Mouse (Mus musculus) adrenal gland, adult (tissue): Measurements from ENCODE around the gene Sprr2d.

Experiments used
- DNase-seq, 2 experiments: peaks; one replicate each; pipeline ENCODE4 v3.0.0; 2022 to 2023; ENCODE audit warnings: low spot score in 1 of 2; ENCODE audit not compliant: inconsistent age in 2 of 2

Sprr2d gene

DNA sequence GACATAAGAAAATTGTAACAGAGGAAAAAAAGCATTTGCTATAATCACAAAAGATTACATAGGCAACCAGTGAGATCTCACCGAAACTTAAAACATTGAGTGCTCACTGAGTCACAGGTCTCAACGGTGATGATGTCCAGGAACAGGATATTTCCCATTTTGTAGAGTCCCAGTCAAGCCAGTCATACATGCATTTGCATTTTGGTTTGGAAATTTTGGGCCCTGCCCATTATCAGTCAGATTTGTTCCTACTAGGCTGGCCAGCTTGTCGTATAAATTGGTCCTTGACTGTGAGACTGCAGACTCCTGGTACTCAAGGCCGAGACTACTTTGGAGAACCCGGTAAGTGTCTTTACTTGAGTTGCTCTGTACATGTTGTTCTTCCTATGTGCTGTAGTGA is at the start of gene Sprr2d:
TSS of gene Sprr2d (plus strand) at position 301 of the 400 bp plus-strand sequence.
- DNase-seq = no peak

DNA sequence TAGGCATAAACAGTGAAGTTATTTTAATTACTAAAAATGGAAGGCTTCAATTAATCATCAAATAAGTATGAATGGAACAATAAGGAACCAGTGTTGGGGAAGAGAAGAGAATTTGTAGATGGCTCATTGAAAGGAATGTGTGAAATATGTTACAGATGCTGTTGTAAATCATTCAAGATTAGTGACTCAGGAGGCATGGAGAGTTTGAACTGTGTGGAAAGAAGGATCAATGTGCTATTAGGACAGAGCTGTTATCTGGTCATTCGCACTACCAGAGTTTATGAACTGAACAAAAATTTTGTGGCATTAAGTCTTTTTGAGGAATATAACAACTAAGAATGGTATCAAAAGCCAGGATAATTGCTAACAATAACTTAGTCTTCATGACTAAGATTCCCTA is 31.5 kb upstream of the Sprr2d start:
- no peak for DNase-seq

DNA sequence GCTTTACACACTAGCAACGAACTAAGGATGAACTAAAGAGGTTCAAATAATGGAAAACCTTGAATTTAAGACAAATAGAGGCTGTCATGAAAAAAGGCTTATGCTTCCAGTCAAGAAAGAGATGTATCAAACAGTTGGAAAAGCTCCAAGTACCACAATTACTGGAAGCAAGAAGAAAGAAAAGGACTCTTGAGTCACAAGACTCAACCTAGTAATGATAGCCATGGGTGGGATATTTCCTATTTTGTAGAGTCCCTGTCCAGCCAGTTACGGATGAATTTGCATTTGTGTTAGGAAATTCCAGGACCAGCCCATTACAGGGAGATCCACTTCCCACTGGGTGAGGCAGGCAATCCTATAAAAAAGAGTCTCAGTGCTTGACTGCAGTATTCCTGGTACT is 22.6 kb upstream of the Sprr2d start, which contains the start of gene Sprr2b:
TSS of gene Sprr2b (plus strand) at position 301 of the 400 bp plus-strand sequence.
- DNase-seq = no peak

- DNase-seq = no peak
These were observed 21.6 kb upstream of the Sprr2d start for GRCm38 (mm10) chr3:92317384-92317783.

GRCm38 (mm10) chr3:92336278-92336677 is 2.7 kb upstream of the Sprr2d start:
- no peak for DNase-seq

DNA sequence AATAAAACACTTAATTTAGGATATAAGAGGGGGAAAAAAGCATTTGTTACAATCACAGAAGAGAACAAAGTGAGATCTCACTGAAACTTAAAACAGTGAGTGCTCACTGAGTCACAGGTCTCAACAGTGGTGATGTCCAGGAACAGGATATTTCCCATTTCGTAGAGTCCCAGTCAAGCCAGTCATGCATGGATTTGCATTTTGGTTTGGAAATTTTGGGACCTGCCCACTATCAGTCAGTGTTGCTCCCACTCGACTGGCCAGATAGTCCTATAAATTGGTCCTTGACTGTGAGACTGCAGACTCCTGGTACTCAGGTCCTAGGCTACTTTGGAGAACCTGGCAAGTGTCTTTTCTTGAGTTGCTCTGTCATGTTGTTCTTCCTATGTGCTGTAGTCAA is 12.9 kb downstream of the Sprr2d start, which contains the start of gene Sprr2e:
TSS of gene Sprr2e (plus strand) at position 301 of the 400 bp plus-strand sequence.
- DNase-seq = no peak

DNA sequence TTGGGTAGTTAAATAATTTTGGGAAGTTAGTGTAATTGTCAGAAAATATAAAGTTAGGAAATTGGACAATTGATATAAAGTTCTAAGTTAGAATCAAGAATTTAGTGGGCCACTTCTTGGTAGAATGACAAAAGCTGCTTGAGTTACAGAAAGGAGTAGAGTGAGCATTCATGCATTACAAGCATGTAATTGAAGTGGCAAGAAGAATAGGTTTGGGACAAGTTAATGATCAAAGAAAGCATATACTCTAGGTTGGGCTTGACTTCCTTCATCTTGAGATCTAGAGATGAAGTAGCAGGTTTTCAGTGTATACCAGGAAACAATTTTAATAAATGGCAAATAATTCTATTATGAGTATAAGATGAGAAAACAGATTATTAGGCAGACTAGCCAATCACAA is 22.7 kb downstream of the Sprr2d start:
- no peak for DNase-seq

- no peak for DNase-seq
These were observed 25.9 kb downstream of the Sprr2d start, which contains the start of gene Sprr2f for GRCm38 (mm10) chr3:92364887-92365286. Gene Sprr2f, plus strand, starts transcription at chr3:92365187.

DNA sequence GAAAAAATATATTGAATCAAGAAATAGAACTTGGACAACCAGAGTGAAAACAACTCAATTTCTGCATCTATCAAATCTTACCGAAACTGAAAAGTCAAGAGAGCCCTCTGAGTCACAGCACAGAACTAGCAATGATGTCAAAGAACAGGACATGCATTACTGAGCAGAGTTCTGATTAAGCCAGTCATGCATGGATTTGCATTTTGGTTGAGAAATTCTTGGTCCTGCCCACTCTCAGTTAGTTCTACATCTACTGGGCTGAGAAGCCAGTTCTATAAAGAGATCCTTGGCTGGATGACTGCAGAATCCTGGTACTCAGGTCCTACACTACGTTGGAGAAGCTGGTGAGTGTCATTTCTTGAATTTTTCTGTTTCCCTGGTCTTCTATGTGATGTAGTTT is 34.7 kb downstream of the Sprr2d start:
- no peak for DNase-seq

DNA sequence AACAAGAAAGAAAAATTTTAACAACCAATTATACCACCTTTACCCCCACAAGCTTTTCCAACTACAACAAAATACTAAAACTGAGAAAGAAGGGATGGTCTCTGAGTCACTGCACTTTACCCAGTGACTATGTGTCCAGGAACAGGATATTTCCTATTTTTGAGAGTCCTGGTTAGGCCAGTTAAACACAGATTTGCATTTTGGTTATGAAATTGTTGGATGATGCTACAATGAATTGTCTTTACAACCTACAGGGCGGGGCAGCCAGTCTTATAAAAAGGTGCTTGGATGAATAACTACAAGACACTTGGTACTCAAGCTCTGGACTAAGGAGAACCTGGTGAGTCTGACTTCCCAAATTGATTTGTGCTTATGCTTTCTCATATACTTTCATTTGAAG is 46.4 kb downstream of the Sprr2d start, which contains the start of gene Sprr2h:
TSS of gene Sprr2h (plus strand) at position 301 of the 400 bp plus-strand sequence.
- no peak for DNase-seq
